Mouse (Mus musculus): ENCODE measurements around the gene Plekha4. TPM values are rescaled to one million over a fixed set of nuclear protein-coding genes. Genes with fewer than 3 reads are reported as not detected.
A peak's percentile ranks its signal among the peaks of the same experiment; 100 is the strongest.
"Not testable (repeated sequence)": the region's sequence is repeated elsewhere in the genome, so short reads cannot be mapped to it uniquely, and the experiment has no call there.

Plekha4 gene
- total RNA-seq (2014; rRNA removed): 1.2 and 2.9 TPM in 2 replicates
- polyA plus RNA-seq (2015; fragmentation: Nextera tagmentation; extraction: Ambion mirVana): 1.2 and 1.8 TPM in 2 replicates

- H3K36me3 ChIP-seq (ENCODE audit: insufficient read depth): no peaks in the 10 kb centered on the region
- DNase-seq (peak; percentile 96), ATAC-seq (peak; percentile 88)
- H3K4me3 ChIP-seq (ENCODE audit: low read depth, low read length): peak within 1 kb of the TSS; percentile 89
- H3K4me2 ChIP-seq (ENCODE audit: low read depth): peak within 1 kb of the TSS; percentile 63
- no peaks in the 10 kb centered on the region for H3K9me3 ChIP-seq (ENCODE audit: low read length)
- H3K27me3 ChIP-seq (ENCODE audit: insufficient read depth, low read length): no peaks in the 10 kb centered on the region
- whole genome bisulfite sequencing: 1% methylated on average over 54 of the region's 54 CpGs
- peak within 1 kb of the TSS; percentile 84 for H3K27ac ChIP-seq (ENCODE audit: low read depth, low read length)
- TF ChIP-seq CTCF (IDR thresholded peaks at IDR 0.05; ENCODE audit: low read depth): no peak
- H3K9ac ChIP-seq: peak within 1 kb of the TSS; percentile 83
- H3K4me1 ChIP-seq (ENCODE audit: insufficient read depth): no peaks in the 10 kb centered on the region
These were observed at the start of gene Plekha4, which contains the start of gene Ppp1r15a for GRCm38 (mm10) chr7:45525809-45526473. TSS of gene Plekha4 (plus strand) at chr7:45526330. TSS of gene Ppp1r15a (minus strand) at chr7:45526268.

DNA sequence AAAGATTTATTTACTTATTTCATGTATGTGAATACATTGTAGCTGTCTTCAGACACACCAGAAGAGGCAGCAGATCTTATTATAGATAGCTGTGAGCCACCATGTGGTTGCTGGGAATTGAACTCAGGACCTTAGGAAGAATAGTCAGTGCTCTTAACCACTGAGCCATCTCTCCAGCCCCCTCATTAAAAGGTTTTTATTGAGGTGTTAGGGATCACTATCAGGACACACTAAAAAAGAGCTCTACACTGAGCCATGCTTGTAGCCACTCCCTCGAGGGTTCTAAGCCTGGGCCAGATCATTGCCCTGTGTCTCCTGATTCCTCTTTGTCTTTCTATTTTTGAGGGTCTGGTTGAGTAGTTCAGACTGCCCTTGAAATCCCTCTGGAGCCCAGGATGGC lies 49.7 kb upstream of the Plekha4 start:
- H3K4me1 ChIP-seq (ENCODE audit: insufficient read depth): no peaks in the 10 kb centered on the region
- H3K9ac ChIP-seq: no peak overlapping the region
- no peak for TF ChIP-seq CTCF (IDR thresholded peaks at IDR 0.05; ENCODE audit: low read depth)
- H3K9me3 ChIP-seq (ENCODE audit: low read length): no peaks in the 10 kb centered on the region
- DNase-seq (no peak), ATAC-seq (no peak)
- H3K4me2 ChIP-seq (ENCODE audit: low read depth): no peak overlapping the region
- H3K36me3 ChIP-seq (ENCODE audit: insufficient read depth): no peaks in the 10 kb centered on the region
- WGBS: 39% methylated on average over 1 of the region's 1 CpGs
- H3K4me3 ChIP-seq (ENCODE audit: low read depth, low read length): no peak overlapping the region
- no peaks in the 10 kb centered on the region for H3K27me3 ChIP-seq (ENCODE audit: insufficient read depth, low read length)
- no peak overlapping the region for H3K27ac ChIP-seq (ENCODE audit: low read depth, low read length)

DNA sequence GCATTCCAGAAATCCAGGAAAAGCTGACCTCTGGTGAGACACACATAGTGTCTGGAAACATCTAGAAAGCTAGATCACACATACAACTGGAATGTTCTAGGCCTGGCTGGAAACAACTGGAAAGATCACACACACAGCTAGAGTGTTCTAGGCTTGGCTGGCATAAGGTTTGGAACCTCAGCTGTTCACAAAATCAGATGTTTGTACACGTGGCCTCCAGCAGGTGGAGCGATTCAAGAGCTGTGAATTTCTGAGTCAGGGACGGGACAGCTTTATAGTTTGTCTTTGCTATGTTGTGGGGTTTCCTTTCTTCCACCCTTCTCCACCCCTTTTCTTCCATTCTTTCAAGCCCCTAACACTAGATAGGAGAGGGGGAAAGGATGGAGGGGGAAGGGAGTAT lies 49.1 kb upstream of the Plekha4 start:
- Histone ChIP-seq H3K9ac (no peak overlapping the region), H3K9me3 (ENCODE audit: low read length) (no peaks in the 10 kb centered on the region), H3K4me3 (ENCODE audit: low read depth, low read length) (no peak overlapping the region), H3K27ac (ENCODE audit: low read depth, low read length) (no peak overlapping the region), H3K4me1 (ENCODE audit: insufficient read depth) (no peaks in the 10 kb centered on the region), H3K27me3 (ENCODE audit: insufficient read depth, low read length) (no peaks in the 10 kb centered on the region), H3K4me2 (ENCODE audit: low read depth) (no peak overlapping the region), H3K36me3 (ENCODE audit: insufficient read depth) (no peaks in the 10 kb centered on the region)
- ATAC-seq (peak; percentile 71), DNase-seq (peak; percentile 82)
- 1% methylated on average over 3 of the region's 3 CpGs for WGBS
- TF ChIP-seq CTCF (IDR thresholded peaks at IDR 0.05; ENCODE audit: low read depth): peak; percentile 80

GRCm38 (mm10) chr7:45478774-45479173 lies 47.4 kb upstream of the Plekha4 start:
- no peak overlapping the region for H3K9ac ChIP-seq
- H3K36me3 ChIP-seq (ENCODE audit: insufficient read depth): no peaks in the 10 kb centered on the region
- no peak overlapping the region for H3K4me2 ChIP-seq (ENCODE audit: low read depth)
- H3K9me3 ChIP-seq (ENCODE audit: low read length): no peaks in the 10 kb centered on the region
- 97% methylated on average over 7 of the region's 7 CpGs for WGBS
- no peak for TF ChIP-seq CTCF (IDR thresholded peaks at IDR 0.05; ENCODE audit: low read depth)
- ATAC-seq: no peak
- H3K4me3 ChIP-seq (ENCODE audit: low read depth, low read length): no peak overlapping the region
- H3K27me3 ChIP-seq (ENCODE audit: insufficient read depth, low read length): no peaks in the 10 kb centered on the region
- H3K4me1 ChIP-seq (ENCODE audit: insufficient read depth): no peaks in the 10 kb centered on the region
- no peak for DNase-seq
- no peak overlapping the region for H3K27ac ChIP-seq (ENCODE audit: low read depth, low read length)

DNA sequence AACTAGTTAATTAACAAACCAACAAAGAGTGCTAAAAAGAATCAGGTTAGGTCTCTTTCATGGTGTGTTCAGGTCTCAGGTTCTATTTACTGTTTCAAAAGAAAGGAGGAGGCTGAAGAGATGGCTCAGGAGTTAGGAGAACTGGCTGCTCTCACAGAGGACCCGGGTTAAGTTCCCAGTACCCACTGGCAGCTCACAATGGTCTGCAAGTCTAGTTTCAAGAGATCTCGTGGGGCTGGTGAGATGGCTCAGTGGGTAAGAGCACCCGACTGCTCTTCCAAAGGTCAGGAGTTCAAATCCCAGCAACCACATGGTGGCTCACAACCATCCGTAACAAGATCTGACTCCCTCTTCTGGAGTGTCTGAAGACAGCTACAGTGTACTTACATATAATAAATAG lies 45.8 kb upstream of the Plekha4 start:
- ATAC-seq; H3K27ac ChIP-seq (ENCODE audit: low read depth, low read length); H3K4me1 ChIP-seq (ENCODE audit: insufficient read depth); H3K36me3 ChIP-seq (ENCODE audit: insufficient read depth); H3K4me2 ChIP-seq (ENCODE audit: low read depth); DNase-seq; H3K27me3 ChIP-seq (ENCODE audit: insufficient read depth, low read length); H3K4me3 ChIP-seq (ENCODE audit: low read depth, low read length); H3K9me3 ChIP-seq (ENCODE audit: low read length); H3K9ac ChIP-seq: not testable (repeated sequence)
- WGBS: 78% methylated on average over 3 of the region's 4 CpGs

GRCm38 (mm10) chr7:45481374-45481927 lies 44.7 kb upstream of the Plekha4 start, which contains the start of gene Tulp2:
TSS of gene Tulp2 (plus strand) at chr7:45481877.
- DNase-seq (peak; percentile 74), ATAC-seq (peak; percentile 90)
- WGBS: 52% methylated on average over 15 of the region's 15 CpGs
- Histone ChIP-seq H3K9ac (no peak within 1 kb of the TSS), H3K9me3 (ENCODE audit: low read length) (no peaks in the 10 kb centered on the region), H3K36me3 (ENCODE audit: insufficient read depth) (no peaks in the 10 kb centered on the region), H3K27me3 (ENCODE audit: insufficient read depth, low read length) (no peaks in the 10 kb centered on the region), H3K4me3 (ENCODE audit: low read depth, low read length) (no peak within 1 kb of the TSS), H3K4me2 (ENCODE audit: low read depth) (no peak within 1 kb of the TSS), H3K27ac (ENCODE audit: low read depth, low read length) (no peak within 1 kb of the TSS), H3K4me1 (ENCODE audit: insufficient read depth) (no peaks in the 10 kb centered on the region)
- no peak for TF ChIP-seq CTCF (IDR thresholded peaks at IDR 0.05; ENCODE audit: low read depth)

DNA sequence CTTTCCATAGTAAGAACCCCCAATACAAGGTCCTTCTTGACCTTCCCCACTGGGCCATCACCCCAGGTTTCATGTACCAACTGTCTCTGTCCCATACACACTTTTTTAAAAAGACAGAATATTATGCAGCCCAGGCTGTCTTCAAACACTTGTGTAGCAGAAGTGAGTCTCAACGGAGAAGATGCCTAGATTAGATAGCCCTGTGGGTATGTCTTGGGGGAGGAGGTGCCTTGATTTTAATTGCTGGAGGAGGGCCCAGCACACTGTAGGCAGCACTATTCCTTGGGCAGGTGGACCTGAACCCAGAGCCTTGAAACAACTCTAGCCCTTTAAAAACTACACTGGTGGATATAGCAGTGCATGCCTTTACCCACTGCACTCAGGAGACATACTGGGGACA lies 44.0 kb upstream of the Plekha4 start:
- H3K4me1 ChIP-seq (ENCODE audit: insufficient read depth): no peaks in the 10 kb centered on the region
- WGBS: 89% methylated on average over 1 of the region's 1 CpGs

GRCm38 (mm10) chr7:45484985-45485384 lies 41.1 kb upstream of the Plekha4 start:
- WGBS: 95% methylated on average over 5 of the region's 5 CpGs

More for the DNA sequence above, 44.0 kb upstream of the Plekha4 start:
- DNase-seq: no peak
- ATAC-seq: no peak
- Histone ChIP-seq H3K9me3 (ENCODE audit: low read length) (no peaks in the 10 kb centered on the region), H3K27ac (ENCODE audit: low read depth, low read length) (no peak overlapping the region), H3K9ac (no peak overlapping the region), H3K4me2 (ENCODE audit: low read depth) (no peak overlapping the region), H3K4me3 (ENCODE audit: low read depth, low read length) (no peak overlapping the region), H3K36me3 (ENCODE audit: insufficient read depth) (no peaks in the 10 kb centered on the region), H3K27me3 (ENCODE audit: insufficient read depth, low read length) (no peaks in the 10 kb centered on the region)
- TF ChIP-seq CTCF (IDR thresholded peaks at IDR 0.05; ENCODE audit: low read depth): no peak

More at GRCm38 (mm10) chr7:45484985-45485384, 41.1 kb upstream of the Plekha4 start:
- H3K4me2 ChIP-seq (ENCODE audit: low read depth); H3K36me3 ChIP-seq (ENCODE audit: insufficient read depth); ATAC-seq; H3K27me3 ChIP-seq (ENCODE audit: insufficient read depth, low read length); H3K9ac ChIP-seq; DNase-seq; H3K9me3 ChIP-seq (ENCODE audit: low read length); H3K4me3 ChIP-seq (ENCODE audit: low read depth, low read length); H3K4me1 ChIP-seq (ENCODE audit: insufficient read depth); H3K27ac ChIP-seq (ENCODE audit: low read depth, low read length): not testable (repeated sequence)
